Mouse (Mus musculus): ENCODE measurements at regions not wholly inside any gene's neighbourhood (a gene's known extent, or its start where the extent isn't known, plus 50 kb on each side); places are given as distances from the start of the nearest gene placed in this dataset.

- peak; percentile 28; the same call in 1 of the 2 replicates for TF ChIP-seq ETS1 (conservative IDR thresholded peaks at IDR 0.05; ENCODE audit: low read depth, low read length)
- no peak for TF ChIP-seq UBTF (IDR thresholded peaks at IDR 0.05; ENCODE audit: low read depth, low read length)
- 0 out of 2 replicates have a peak, but pooled peaks have one; percentile 55 for TF ChIP-seq RCOR1 (conservative IDR thresholded peaks at IDR 0.05; ENCODE audit: low read depth, low read length)
- TF ChIP-seq POLR2A (IDR thresholded peaks at IDR 0.05; ENCODE audit: low read depth, low read length), result no peak
- peak; percentile 69; the same call in 1 of the 2 replicates for TF ChIP-seq SIN3A (IDR thresholded peaks at IDR 0.05; ENCODE audit: low read length)
- peak; percentile 29; the same call in 1 of the 2 replicates for TF ChIP-seq ZC3H11A (IDR thresholded peaks at IDR 0.05; ENCODE audit: low read depth, low read length)
- peak; percentile 42 for TF ChIP-seq JUND (conservative IDR thresholded peaks at IDR 0.05; ENCODE audit: low read depth, low read length)
- peak; percentile 84 for TF ChIP-seq IRF4 (IDR thresholded peaks at IDR 0.05; ENCODE audit: low read depth, low read length)
- TF ChIP-seq EP300 (IDR thresholded peaks at IDR 0.05; ENCODE audit: low read length), result peak; percentile 64; the same call in 1 of the 2 replicates
- TF ChIP-seq BHLHE40 (IDR thresholded peaks at IDR 0.05; ENCODE audit: low read depth, low read length), result peak; percentile 50
- TF ChIP-seq RAD21 (IDR thresholded peaks at IDR 0.05; ENCODE audit: low read depth, low read length), result peak; percentile 83
- TF ChIP-seq MXI1 (IDR thresholded peaks at IDR 0.05; ENCODE audit: low read depth, low read length), result no peak; the same call in 1 of the 2 replicates
- no peak for TF ChIP-seq USF1 (IDR thresholded peaks at IDR 0.05; ENCODE audit: low read depth, low read length)
- TF ChIP-seq KAT2A (IDR thresholded peaks at IDR 0.05; ENCODE audit: insufficient replicate concordance, low read length), result no peak
- peak; percentile 74; the same call in 1 of the 2 replicates for TF ChIP-seq MYC (IDR thresholded peaks at IDR 0.05; ENCODE audit: low read depth, low read length)
These were observed 196.7 kb downstream of the Ly86 start (continued) for GRCm38 (mm10) chr13:37541674-37542073.

- dilution Hi-C loops (cut with MboI; ENCODE audit: extremely low pct_ligation_motif_present, extremely low pct_unique_long_range_greater_than_20kb, low sequenced_read_pairs), result no loop called here
- TF ChIP-seq MEF2A (IDR thresholded peaks at IDR 0.05; ENCODE audit: borderline replicate concordance, low read depth, low read length) (peak; percentile 60; the same call in 1 of the 2 replicates), ZNF384 (IDR thresholded peaks at IDR 0.05; ENCODE audit: low read depth, low read length) (no peak), EP300 (IDR thresholded peaks at IDR 0.05; ENCODE audit: low read length) (0 out of 2 replicates have a peak, but pooled peaks have one; percentile 14), MAFK (IDR thresholded peaks at IDR 0.05; ENCODE audit: insufficient replicate concordance, low read length) (0 out of 2 replicates have a peak, but pooled peaks have one; percentile 17), HCFC1 (IDR thresholded peaks at IDR 0.05; ENCODE audit: low read depth, low read length) (peak; percentile 29; the same call in 1 of the 2 replicates), TBP (conservative IDR thresholded peaks at IDR 0.05; ENCODE audit: low read depth, low read length) (peak; percentile 80), ZMIZ1 (IDR thresholded peaks at IDR 0.05; ENCODE audit: low read depth, low read length) (peak; percentile 75; the same call in 1 of the 2 replicates), POLR2AphosphoS2 (IDR thresholded peaks at IDR 0.05; ENCODE audit: low read depth, low read length) (peak; percentile 58; the same call in 1 of the 2 replicates), USF1 (IDR thresholded peaks at IDR 0.05; ENCODE audit: low read depth, low read length) (no peak), KAT2A (IDR thresholded peaks at IDR 0.05; ENCODE audit: insufficient replicate concordance, low read length) (no peak), ETS1 (conservative IDR thresholded peaks at IDR 0.05; ENCODE audit: low read depth, low read length) (peak; percentile 24; the same call in 1 of the 2 replicates), NELFE (IDR thresholded peaks at IDR 0.05; ENCODE audit: low read depth, low read length) (peak; percentile 57; the same call in 1 of the 2 replicates), JUND (conservative IDR thresholded peaks at IDR 0.05; ENCODE audit: low read depth, low read length) (0 out of 2 replicates have a peak, but pooled peaks have one; percentile 17), UBTF (IDR thresholded peaks at IDR 0.05; ENCODE audit: low read depth, low read length) (no peak), CHD1 (IDR thresholded peaks at IDR 0.05; ENCODE audit: low read depth, low read length) (no peak; the same call in 1 of the 2 replicates), NRF1 (IDR thresholded peaks at IDR 0.05; ENCODE audit: low read depth, low read length) (0 out of 2 replicates have a peak, but pooled peaks have one; percentile 27), TCF12 (IDR thresholded peaks at IDR 0.05; ENCODE audit: low read depth, low read length) (peak; percentile 70; the same call in 1 of the 2 replicates), MAX (IDR thresholded peaks at IDR 0.05; ENCODE audit: low read length) (peak; percentile 31; the same call in 1 of the 2 replicates), ZC3H11A (IDR thresholded peaks at IDR 0.05; ENCODE audit: low read depth, low read length) (no peak), SIN3A (IDR thresholded peaks at IDR 0.05; ENCODE audit: low read length) (no peak; the same call in 1 of the 2 replicates), MXI1 (IDR thresholded peaks at IDR 0.05; ENCODE audit: low read depth, low read length) (peak; percentile 72), POLR2A (IDR thresholded peaks at IDR 0.05; ENCODE audit: low read depth, low read length) (peak; percentile 63), E2F4 (IDR thresholded peaks at IDR 0.05; ENCODE audit: insufficient replicate concordance, low read depth, low read length) (no peak), RCOR1 (conservative IDR thresholded peaks at IDR 0.05; ENCODE audit: low read depth, low read length) (0 out of 2 replicates have a peak, but pooled peaks have one; percentile 31)
- H3K36me3 ChIP-seq (replicated peaks in 1 of 2; ENCODE audit: control insufficient read depth in 1 of 2, insufficient read depth in 1 of 2, low read length in 1 of 2), result no peaks in the 10 kb centered on the region
- H3K4me3 ChIP-seq (replicated peaks in 1 of 3; ENCODE audit: low read depth in 2 of 3, low read length in 2 of 3, poor library complexity in 1 of 3), result peak overlapping the region; percentile 32 to 61 (median 43)
- DNase-seq (ENCODE audit: extremely low read depth), result peak; percentile 80
- H3K9me3 ChIP-seq (replicated peaks; ENCODE audit: low read length), result peaks cover 3% of the 10 kb centered on the region
- peaks cover 7 to 31% of the 10 kb centered on the region in 2 experiments for H3K4me1 ChIP-seq (ENCODE audit: control insufficient read depth in 1 of 2, insufficient read depth in 2 of 2)
- peak overlapping the region; percentile 73 for H3K4me2 ChIP-seq (ENCODE audit: insufficient read depth, low read depth, poor library complexity, severe bottlenecking)
- in situ Hi-C loops (cut with MboI; ENCODE audit: low pct_ligation_motif_present, low pct_unique_long_range_greater_than_20kb, low sequenced_read_pairs), result loop anchor here (10.0 to 25.0 kb wide), 2 partner anchors 92 to 420 kb away; no protein-coding TSS in a partner anchor
- no peaks in the 10 kb centered on the region for H3K79me2 ChIP-seq (replicated peaks; ENCODE audit: control insufficient read depth, extremely low read depth, insufficient read depth, poor library complexity, severe bottlenecking)
- no peaks in the 10 kb centered on the region for H3K27me3 ChIP-seq (replicated peaks)
- H3K27ac ChIP-seq (ENCODE audit: insufficient read depth, low read depth), result peak overlapping the region; percentile 58
- H3K9ac ChIP-seq (ENCODE audit: insufficient read depth, low read depth), result peak overlapping the region; percentile 33; the same call in 1 of the 2 replicates
These were observed 197.8 kb downstream of the Ly86 start for GRCm38 (mm10) chr13:37542744-37543196.
